Mouse (Mus musculus) limb, embryonic 10.5 days (tissue): ENCODE results near the gene Mthfd2l. TPM values are rescaled to one million over a fixed set of nuclear protein-coding genes. Genes with fewer than 3 reads are reported as not detected.

Experiments used
- DNase-seq: peaks from one replicate; pipeline ENCODE4 v3.0.0-alpha.2; 2017; ENCODE audit warnings: low spot score
- H3K27ac ChIP-seq: fragments of 300-500 bp; sonication (generic); 2 replicates; pipeline ENCODE4 v1.5.1; 2016; ENCODE audit warnings: mild to moderate bottlenecking
- H3K27me3 ChIP-seq: fragments of 300-500 bp; sonication (generic); 2 replicates; pipeline ENCODE4 v1.6.1; 2016; ENCODE audit warnings: low read depth, mild to moderate bottlenecking; ENCODE audit not compliant: poor library complexity, severe bottlenecking
- H3K36me3 ChIP-seq: fragments of 300-500 bp; sonication (generic); 2 replicates; pipeline ENCODE4 v1.6.1; 2016; ENCODE audit warnings: mild to moderate bottlenecking, moderate library complexity
- H3K4me1 ChIP-seq: fragments of 300-500 bp; sonication (generic); 2 replicates; pipeline ENCODE4 v1.6.1; 2016
- H3K4me3 ChIP-seq: fragments of 300-500 bp; sonication (generic); 2 replicates; pipeline ENCODE4 v1.5.1; 2016; ENCODE audit warnings: mild to moderate bottlenecking, moderate library complexity
- H3K9me3 ChIP-seq: fragments of 300-500 bp; sonication (generic); replicated peaks from 2 replicates; pipeline ENCODE4 v1.6.1; 2016; ENCODE audit warnings: mild to moderate bottlenecking
- WGBS: fragments of 180-500 bp; shearing (Covaris S2); methylation state at CpG from one replicate; pipeline ENCODE4 v1.1.7; 2016; 5-methylcytosine and 5-hydroxymethylcytosine counted together
- polyA plus RNA-seq: library from polyadenylated mRNA; unstranded; fragments of >200 nt; fragmentation: Nextera tagmentation; extraction: Ambion mirVana; gene quantifications from 2 replicates; pipeline ENCODE4 v1.2.1, GENCODE M21; 2016

Gene Mthfd2l
- polyA plus RNA-seq, 1 experiment from 2014 or later = 59.0 TPM

DNA sequence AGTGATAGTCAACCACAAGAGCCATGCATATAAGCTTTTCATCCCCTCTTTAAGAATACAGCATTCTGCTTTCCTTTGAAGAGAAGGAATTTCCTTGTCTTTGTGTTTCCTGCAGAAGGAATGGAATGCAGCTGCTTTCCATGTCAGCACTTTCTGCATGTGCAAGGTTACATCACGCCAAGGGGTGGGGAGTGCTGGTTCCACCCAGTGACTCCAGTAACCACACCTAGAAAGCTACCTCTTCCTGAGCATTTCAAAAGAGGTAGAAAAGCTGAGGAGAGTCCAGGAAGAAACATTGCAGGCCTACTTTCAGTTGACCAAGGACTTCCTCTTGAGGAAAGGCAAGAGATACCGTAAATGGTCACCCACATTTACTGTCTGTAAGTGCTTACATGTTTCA, 104.4 kb downstream of the Mthfd2l start:
- no peaks in the 10 kb centered on the region for H3K36me3 ChIP-seq
- H3K4me1 ChIP-seq = peaks cover 5% of the 10 kb centered on the region
- H3K27me3 ChIP-seq = no peaks in the 10 kb centered on the region
- no peak for DNase-seq
- no peak overlapping the region for H3K4me3 ChIP-seq
- H3K9me3 ChIP-seq = no peaks in the 10 kb centered on the region
- WGBS = 89% methylated on average over 2 of the region's 2 CpGs
- H3K27ac ChIP-seq = no peak overlapping the region

GRCm38 (mm10) chr5:91036628-91037027, 105.7 kb downstream of the Mthfd2l start:
- H3K4me1 ChIP-seq = peaks cover 5% of the 10 kb centered on the region
- 93% methylated on average over 4 of the region's 4 CpGs for WGBS
- no peak for DNase-seq
- H3K27me3 ChIP-seq = no peaks in the 10 kb centered on the region
- H3K4me3 ChIP-seq = no peak overlapping the region
- no peaks in the 10 kb centered on the region for H3K36me3 ChIP-seq
- H3K9me3 ChIP-seq = no peaks in the 10 kb centered on the region
- H3K27ac ChIP-seq = no peak overlapping the region

DNA sequence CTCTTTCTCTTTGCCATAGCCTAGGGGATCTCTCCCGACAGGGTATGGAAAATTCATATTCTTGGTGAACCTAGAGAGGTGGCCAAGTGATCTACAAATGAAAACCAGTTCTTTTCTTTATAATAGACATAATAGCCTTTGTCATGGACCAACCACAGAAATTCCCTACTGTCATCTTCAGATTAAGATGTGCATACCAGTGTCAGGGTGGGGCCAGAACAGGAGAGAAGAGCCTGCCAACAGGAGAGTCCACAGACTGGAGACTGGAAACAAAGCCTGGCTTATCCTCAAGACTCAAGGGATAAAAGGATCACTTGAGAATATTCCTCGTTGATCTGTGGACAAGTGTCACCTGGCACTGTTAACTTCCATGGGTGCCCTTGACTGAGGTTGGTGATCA, 106.8 kb downstream of the Mthfd2l start:
- WGBS = 79% methylated on average over 2 of the region's 2 CpGs
- no peaks in the 10 kb centered on the region for H3K9me3 ChIP-seq
- no peaks in the 10 kb centered on the region for H3K36me3 ChIP-seq
- peaks cover 5% of the 10 kb centered on the region for H3K4me1 ChIP-seq
- DNase-seq = no peak
- H3K27me3 ChIP-seq = no peaks in the 10 kb centered on the region
- H3K27ac ChIP-seq = no peak overlapping the region
- no peak overlapping the region for H3K4me3 ChIP-seq

GRCm38 (mm10) chr5:91038547-91038946, 107.6 kb downstream of the Mthfd2l start:
- H3K4me1 ChIP-seq = peaks cover 5% of the 10 kb centered on the region
- H3K27ac ChIP-seq = no peak overlapping the region
- no peaks in the 10 kb centered on the region for H3K27me3 ChIP-seq
- no peak overlapping the region for H3K4me3 ChIP-seq
- H3K36me3 ChIP-seq = no peaks in the 10 kb centered on the region
- 3% methylated on average over 2 of the region's 2 CpGs for WGBS
- no peaks in the 10 kb centered on the region for H3K9me3 ChIP-seq
- DNase-seq = no peak

DNA sequence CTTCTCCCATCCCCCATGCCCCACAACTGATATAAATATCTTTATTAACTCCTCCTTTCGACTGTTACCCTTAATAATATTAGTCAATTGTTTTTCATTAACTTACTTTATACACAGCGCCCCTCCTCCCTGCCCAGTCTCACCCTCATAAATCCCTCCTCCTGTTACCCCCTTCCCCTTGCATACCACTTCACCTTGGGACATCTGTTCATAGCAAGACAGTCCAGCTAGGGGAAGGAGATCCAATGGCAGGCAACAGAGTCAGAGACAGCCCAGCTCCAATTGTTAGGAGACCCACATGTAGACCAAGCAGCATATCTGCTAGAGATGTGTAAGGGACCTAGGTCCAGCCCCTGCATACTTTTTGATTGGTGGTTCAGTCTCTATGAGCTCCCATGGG, 108.0 kb downstream of the Mthfd2l start:
- no peak overlapping the region for H3K4me3 ChIP-seq
- H3K4me1 ChIP-seq = peaks cover 5% of the 10 kb centered on the region
- H3K27ac ChIP-seq = no peak overlapping the region
- no peaks in the 10 kb centered on the region for H3K27me3 ChIP-seq
- no peak for DNase-seq
- H3K9me3 ChIP-seq = no peaks in the 10 kb centered on the region
- 80% methylated on average over 2 of the region's 2 CpGs for WGBS
- no peaks in the 10 kb centered on the region for H3K36me3 ChIP-seq

DNA sequence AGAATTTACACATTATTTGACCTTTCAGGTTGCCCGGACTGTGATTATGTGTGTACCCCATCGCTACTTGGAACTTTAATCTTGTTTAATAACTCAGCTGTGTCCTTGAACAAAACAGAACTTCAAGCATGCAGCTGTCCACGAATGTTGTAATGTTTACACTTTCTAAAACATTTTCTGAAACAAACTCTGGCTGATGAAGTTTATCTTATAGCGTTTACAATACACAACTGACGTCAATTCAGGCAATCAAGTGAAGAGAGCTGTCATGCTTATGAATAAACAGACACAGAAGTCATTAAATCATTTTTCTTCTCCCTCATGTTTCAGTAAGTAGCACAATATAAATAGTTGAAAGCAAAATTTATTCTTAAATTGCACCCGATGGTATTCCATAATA, 117.1 kb downstream of the Mthfd2l start:
- Histone ChIP-seq H3K27me3 (no peaks in the 10 kb centered on the region), H3K4me3 (no peak overlapping the region), H3K36me3 (no peaks in the 10 kb centered on the region), H3K9me3 (no peaks in the 10 kb centered on the region), H3K27ac (no peak overlapping the region), H3K4me1 (no peaks in the 10 kb centered on the region)
- 88% methylated on average over 6 of the region's 6 CpGs for WGBS
- no peak for DNase-seq

GRCm38 (mm10) chr5:91048397-91048796, 117.5 kb downstream of the Mthfd2l start:
- no peaks in the 10 kb centered on the region for H3K4me1 ChIP-seq
- WGBS = 88% methylated on average over 8 of the region's 8 CpGs
- H3K27ac ChIP-seq = no peak overlapping the region
- no peak for DNase-seq
- H3K36me3 ChIP-seq = no peaks in the 10 kb centered on the region
- H3K4me3 ChIP-seq = no peak overlapping the region
- no peaks in the 10 kb centered on the region for H3K9me3 ChIP-seq
- no peaks in the 10 kb centered on the region for H3K27me3 ChIP-seq

Other genes with a start within 250 kb of the Mthfd2l start
- 0.20 TPM in 1 of 2 replicates, not detected in the other for gene Cxcl5, start 171.8 kb upstream of the Mthfd2l start, polyA plus RNA-seq
- 6.3 and 8.3 TPM in 2 replicates for gene Ppbp, start 162.6 kb upstream of the Mthfd2l start, polyA plus RNA-seq
- gene Pf4, start 158.7 kb upstream of the Mthfd2l start, polyA plus RNA-seq = 32.4 and 43.9 TPM in 2 replicates
- gene Cxcl3, start 145.0 kb upstream of the Mthfd2l start, polyA plus RNA-seq = not detected in 2 replicates
- not detected in 2 replicates for gene Cxcl15, start 136.6 kb upstream of the Mthfd2l start, polyA plus RNA-seq
- gene Cxcl1, start 39.9 kb upstream of the Mthfd2l start, polyA plus RNA-seq = 0.16 and 0.64 TPM in 2 replicates
- not detected in 2 replicates for gene Cxcl2, start 27.2 kb upstream of the Mthfd2l start, polyA plus RNA-seq
- 0.15 and 0.18 TPM in 2 replicates for gene Epgn, start 96.3 kb downstream of the Mthfd2l start, polyA plus RNA-seq
- gene Ereg, start 143.5 kb downstream of the Mthfd2l start, polyA plus RNA-seq = not detected in 2 replicates
- gene Areg, start 208.5 kb downstream of the Mthfd2l start, polyA plus RNA-seq = not detected in 2 replicates